Mouse (Mus musculus): Measurements from ENCODE around the gene Kctd6.
A peak's percentile ranks its signal among the peaks of the same experiment; 100 is the strongest.
"Not testable (repeated sequence)": the region's sequence is repeated elsewhere in the genome, so short reads cannot be mapped to it uniquely, and the experiment has no call there.

Gene Kctd6

DNA sequence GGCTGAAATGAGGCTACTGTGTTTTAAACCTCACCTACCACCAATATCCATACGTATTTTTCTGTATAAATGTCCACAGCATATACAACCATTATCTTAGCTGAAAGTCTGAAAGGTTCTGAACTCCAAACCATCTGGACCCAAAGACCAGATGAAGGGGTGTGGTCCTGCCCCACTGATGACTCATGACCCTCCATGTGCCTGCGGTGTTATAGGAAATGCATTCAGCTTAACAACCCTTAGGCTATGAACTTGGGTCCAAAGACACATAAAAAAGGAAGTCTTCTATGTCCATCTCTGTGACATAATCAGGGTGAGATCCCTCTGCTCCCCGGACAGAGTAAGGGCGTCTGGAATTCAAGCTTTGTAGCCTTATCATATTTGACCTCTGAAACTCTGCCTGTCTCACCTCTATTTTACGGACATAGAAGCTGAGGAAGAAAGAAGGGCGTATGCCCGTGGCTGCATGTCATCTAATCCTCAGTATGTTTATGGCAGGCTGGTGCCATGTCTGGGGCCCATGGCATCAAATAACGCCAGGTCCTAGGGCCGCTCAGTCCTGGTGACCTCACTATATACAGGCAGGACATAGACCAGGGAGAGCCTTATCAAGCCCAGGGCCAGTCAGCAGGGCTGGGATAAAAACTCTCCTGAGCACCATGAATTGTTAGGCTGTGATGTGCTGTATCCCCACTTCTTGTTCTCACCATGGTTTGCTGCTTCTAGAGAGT is 36.4 kb downstream of the Kctd6 start:
- DNase-seq (ENCODE audit: low read depth, low spot score), result no peak

DNA sequence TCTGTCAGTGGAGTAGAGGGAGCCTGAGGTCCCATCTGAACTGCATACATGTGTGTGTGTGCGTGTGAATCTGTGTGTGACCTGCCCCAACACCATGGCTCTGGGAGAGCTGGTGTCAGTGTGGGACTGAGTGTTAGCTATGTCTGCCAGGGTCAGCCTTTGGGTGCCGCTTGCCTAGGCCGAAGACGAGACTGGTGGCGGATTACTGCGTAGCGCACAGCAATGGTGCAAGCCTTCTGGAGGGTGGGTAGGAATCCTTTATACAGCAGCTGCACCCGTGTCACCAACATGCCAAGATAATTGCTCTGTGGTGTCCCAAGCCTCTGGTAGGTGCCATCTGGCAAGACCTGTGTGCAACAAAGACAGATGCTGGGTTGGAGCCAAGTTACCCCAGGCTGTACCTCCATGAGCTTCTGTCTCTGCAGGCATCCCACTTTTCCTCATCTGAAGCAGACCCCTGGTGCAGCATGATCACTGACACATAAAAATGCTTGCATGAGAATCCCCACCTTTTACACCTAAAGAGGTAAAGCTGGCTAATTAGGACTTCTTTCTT is 37.5 kb downstream of the Kctd6 start:
- DNase-seq (ENCODE audit: low read depth, low spot score), result no peak

DNA sequence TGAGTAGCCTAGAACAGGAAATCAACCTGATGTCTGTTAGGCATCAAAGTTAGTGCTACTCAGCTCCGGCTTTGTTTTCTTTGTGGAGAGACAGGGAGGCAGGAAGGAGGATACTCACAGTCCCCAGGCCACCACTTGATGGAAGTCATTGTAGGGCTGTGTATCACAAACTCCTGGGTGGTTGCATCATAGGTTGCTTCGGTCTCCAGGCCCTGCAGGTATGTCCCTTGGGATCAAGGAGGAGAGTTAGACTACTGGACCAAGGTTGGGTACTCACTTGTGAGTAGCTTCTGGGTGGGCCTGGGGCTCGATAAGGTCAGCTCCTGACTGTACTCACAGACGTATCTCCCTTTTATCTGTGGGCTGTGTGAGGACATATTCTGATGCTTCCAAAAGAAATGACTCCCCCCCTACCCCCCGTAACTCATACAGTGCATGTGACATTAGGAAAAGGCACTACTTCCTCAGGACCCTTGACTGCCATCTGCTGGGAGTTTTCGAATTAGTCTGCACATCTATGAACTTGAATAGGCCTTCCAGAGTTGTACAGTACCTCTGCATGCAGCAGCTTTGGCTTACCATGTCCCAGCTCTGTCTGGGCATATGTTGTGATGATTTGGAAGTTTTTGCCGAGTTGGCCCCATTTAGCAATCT is 41.3 kb downstream of the Kctd6 start:
- peak; percentile 86 for DNase-seq (ENCODE audit: low read depth, low spot score)

DNA sequence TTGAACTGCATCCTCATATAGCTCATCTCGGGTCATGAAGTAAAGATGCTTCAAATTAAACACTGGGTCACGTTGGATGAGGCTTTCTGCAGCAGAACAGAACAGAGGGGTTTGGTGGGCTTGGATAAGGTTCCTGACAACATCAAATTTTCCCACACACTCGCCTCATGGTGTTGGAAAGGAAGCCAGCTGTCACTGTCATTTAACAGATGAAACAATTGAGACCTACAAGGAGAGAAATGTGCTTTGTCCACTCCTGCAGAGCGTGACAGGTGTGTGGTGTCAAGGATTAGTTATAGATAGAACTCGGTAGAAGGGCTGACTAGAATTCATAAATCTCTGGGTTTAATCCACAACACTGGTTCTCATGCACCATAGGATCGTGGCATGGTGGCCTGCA is 42.1 kb downstream of the Kctd6 start:
- no peak for DNase-seq (ENCODE audit: low read depth, low spot score)

GRCm38 (mm10) chr14:8256881-8257280 is 42.9 kb downstream of the Kctd6 start:
- DNase-seq (ENCODE audit: low read depth, low spot score), result no peak

DNA sequence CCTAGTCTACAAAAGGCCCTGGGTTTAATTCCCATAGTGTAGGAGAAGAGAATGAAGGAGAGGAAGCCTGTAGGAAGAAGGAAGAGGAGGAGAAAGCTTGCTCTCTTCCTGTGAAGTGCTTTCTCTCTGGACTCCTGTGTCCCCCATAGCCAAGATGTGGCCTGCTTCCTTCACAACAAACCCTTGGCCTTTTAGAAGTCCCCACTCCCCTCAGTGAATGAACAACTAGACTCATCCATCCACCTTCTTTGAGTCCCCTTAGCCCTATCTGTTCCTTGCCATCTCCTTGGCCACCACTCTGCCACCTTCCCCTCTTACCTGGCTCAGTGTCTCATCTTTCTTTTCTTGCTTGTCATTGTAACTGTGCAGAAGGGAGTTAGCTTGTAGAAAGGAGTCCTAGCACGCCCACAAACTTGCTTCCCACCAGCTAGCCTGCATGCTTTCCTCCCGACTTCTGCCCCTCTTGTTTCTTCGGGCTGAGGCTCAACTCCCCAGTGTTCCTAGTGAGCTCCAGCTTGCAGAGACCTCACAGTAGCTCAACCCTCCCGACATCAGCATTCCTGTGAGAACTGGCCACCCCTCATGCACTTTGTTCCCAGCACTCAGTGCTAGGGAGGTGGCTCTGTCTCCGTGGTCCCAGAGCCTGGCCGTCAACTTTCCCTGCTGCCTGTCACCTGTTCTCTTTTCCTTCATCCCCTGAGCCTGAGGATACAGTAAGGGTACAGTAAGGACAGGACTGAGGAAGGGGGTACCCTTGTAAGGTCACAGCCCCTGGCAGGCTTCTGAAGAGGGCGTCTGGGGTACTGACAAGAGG is 43.8 kb downstream of the Kctd6 start:
- no peak for DNase-seq (ENCODE audit: low read depth, low spot score)

DNA sequence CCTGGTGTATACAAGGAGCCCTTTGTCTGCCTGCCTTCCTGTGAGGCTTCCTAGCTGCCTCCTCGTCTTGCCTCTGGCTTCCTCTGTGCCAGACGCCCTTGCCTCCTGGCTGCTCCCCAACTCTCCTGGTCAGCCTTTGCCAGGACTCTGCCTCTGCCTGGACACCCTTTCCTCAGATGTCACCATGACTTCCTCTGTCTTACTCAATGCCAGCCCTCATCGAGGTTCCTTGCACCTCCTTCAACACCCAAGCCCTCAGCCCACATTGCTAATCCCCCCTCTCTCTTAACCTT is 44.3 kb downstream of the Kctd6 start:
- DNase-seq (ENCODE audit: low read depth, low spot score), result no peak

DNA sequence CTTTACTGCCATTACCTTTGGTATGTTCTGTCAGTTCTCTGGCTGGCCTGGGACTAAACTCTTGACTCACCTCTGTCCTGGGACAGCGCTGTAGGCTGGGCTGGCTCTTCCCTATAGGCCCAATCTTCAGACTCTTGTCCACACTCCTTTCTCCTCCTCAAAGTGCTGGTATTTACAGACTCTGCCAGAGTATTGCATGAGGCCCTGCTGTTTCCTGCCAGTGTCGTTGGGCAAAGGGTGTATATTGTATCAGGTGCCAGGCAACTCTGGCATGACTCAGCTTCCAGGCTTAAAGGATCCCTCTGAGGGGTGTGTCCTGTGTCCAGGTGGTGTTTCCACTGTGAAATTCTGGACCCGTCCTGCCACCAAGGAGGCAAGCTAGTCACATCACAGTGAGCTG is 44.8 kb downstream of the Kctd6 start:
- no peak for DNase-seq (ENCODE audit: low read depth, low spot score)

DNA sequence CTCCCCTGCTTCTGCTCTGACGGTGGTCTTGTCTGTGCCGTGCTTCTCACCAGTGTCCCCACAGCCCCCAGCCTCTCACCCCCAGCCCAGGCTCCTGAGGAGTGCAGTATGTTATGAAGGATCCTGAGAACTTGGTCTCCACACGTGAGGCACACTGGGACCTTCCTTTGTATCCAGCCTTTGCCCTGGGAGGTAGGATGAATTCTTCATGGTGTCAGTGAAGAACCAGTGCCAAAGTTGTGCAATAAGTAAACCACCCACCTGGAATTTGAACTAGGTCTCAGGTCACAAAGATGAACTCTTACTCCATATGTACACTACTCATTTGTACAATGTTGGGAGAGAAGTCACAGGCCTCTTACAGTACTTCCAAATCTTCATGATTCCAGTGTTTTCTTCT is 45.2 kb downstream of the Kctd6 start, which contains the start of gene Acox2:
Gene Acox2, minus strand, starts transcription at position 188 of the 400 bp plus-strand sequence.
- no peak for DNase-seq (ENCODE audit: low read depth, low spot score)

DNA sequence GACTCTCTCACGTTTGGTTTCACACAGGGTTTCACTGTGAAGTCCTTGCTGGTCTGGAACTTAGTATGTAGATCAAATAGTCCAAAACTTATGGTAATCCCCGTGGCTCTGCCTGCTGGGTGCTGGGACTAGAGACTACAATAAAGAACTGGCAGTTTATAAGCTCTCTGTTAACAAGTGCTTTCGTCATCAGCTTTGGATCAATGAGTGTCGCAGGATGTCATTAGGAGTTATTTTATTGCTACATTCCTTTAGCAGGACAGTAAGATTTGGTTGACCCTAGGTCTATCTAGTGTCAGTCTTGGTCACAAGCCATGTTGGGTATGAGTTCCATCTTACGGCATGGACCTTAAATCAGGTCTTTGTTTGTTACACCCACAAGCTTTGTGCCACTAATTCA is 46.3 kb downstream of the Kctd6 start:
- no peak for DNase-seq (ENCODE audit: low read depth, low spot score)

- no peak for DNase-seq (ENCODE audit: low read depth, low spot score)
These were observed 48.3 kb downstream of the Kctd6 start for GRCm38 (mm10) chr14:8262242-8262641.

GRCm38 (mm10) chr14:8264378-8264777 is 50.4 kb downstream of the Kctd6 start:
- DNase-seq (ENCODE audit: low read depth, low spot score), result no peak

GRCm38 (mm10) chr14:8271281-8271680 is 57.3 kb downstream of the Kctd6 start:
- DNase-seq (ENCODE audit: low read depth, low spot score), result not testable (repeated sequence)

Measured in brain, adult 2 months (tissue).